21 mouse cellular contexts compared by ENCODE assay signal in genomic region chr10:25257466-25257865, GRCm38 (mm10). TPM values are rescaled to one million over a fixed set of nuclear protein-coding genes. Genes with fewer than 3 reads are reported as not detected.
DNase-seq lines count a peak whose midpoint lies in the region; ATAC-seq lines count a peak whose summit lies in the region.
"Had no signal": no experiment of that assay in that cellular context is flagged by ENCODE, and none has a peak within 500 bp of the region (broad histone marks: within the 10 kb centered on the region; RNA-seq: fewer than 3 reads in every experiment).

No protein-coding gene starts in this region.

- no peaks in the 10 kb centered on the region for H3K9me3 ChIP-seq in kidney, embryonic 16.5 days (ENCODE audit: low read length)
- no peaks in the 10 kb centered on the region for H3K9me3 ChIP-seq in midbrain, embryonic 11.5 days (ENCODE audit: control insufficient read depth, low read length)
- no peaks in the 10 kb centered on the region for H3K9me3 ChIP-seq in midbrain, embryonic 14.5 days (ENCODE audit: control insufficient read depth, low read length)
- no peaks in the 10 kb centered on the region for H3K9me3 ChIP-seq in hindbrain, embryonic 13.5 days
- H3K9me3 ChIP-seq: embryonic facial prominence, embryonic 10.5 days; forebrain, embryonic 10.5 days; heart, embryonic 15.5 days; hindbrain, embryonic 10.5 days; hindbrain, embryonic 15.5 days had no signal

- no peak overlapping the region for H3K9ac ChIP-seq in kidney, embryonic 16.5 days (replicated peaks; ENCODE audit: low read length)
- H3K9ac ChIP-seq in midbrain, embryonic 11.5 days (ENCODE audit: low read length): no peak overlapping the region
- H3K9ac ChIP-seq in midbrain, embryonic 14.5 days (replicated peaks; ENCODE audit: low read length): no peak overlapping the region
- no peak overlapping the region for H3K9ac ChIP-seq in hindbrain, embryonic 13.5 days
- H3K9ac ChIP-seq: heart, embryonic 15.5 days; hindbrain, embryonic 15.5 days had no signal

- no peak overlapping the region for H3K4me2 ChIP-seq in kidney, embryonic 16.5 days (replicated peaks; ENCODE audit: low read depth, low read length)
- no peak overlapping the region for H3K4me2 ChIP-seq in midbrain, embryonic 11.5 days
- no peak overlapping the region for H3K4me2 ChIP-seq in midbrain, embryonic 14.5 days (ENCODE audit: low read length)
- no peak overlapping the region for H3K4me2 ChIP-seq in hindbrain, embryonic 13.5 days
- H3K4me2 ChIP-seq: heart, embryonic 11.5 days; heart, embryonic 15.5 days; hindbrain, embryonic 15.5 days had no signal

- 0 out of 2 replicates have a peak, but pooled peaks cover 3% of the 10 kb centered on the region for H3K4me1 ChIP-seq in kidney, embryonic 16.5 days (ENCODE audit: insufficient read depth, low read length)
- H3K4me1 ChIP-seq in midbrain, embryonic 11.5 days (ENCODE audit: control insufficient read depth, insufficient read depth, low read length): no peaks in the 10 kb centered on the region
- no peaks in the 10 kb centered on the region for H3K4me1 ChIP-seq in midbrain, embryonic 14.5 days (ENCODE audit: control insufficient read depth, insufficient read depth, low read length)
- no peaks in the 10 kb centered on the region; the same call in 1 of the 2 replicates for H3K4me1 ChIP-seq in hindbrain, embryonic 13.5 days (replicated peaks)
- H3K4me1 ChIP-seq: heart, embryonic 15.5 days had no signal

- 0 out of 2 replicates have a peak overlapping the region, but pooled peaks have one; percentile 7 for H3K27ac ChIP-seq in kidney, embryonic 16.5 days (ENCODE audit: low read length)
- H3K27ac ChIP-seq in midbrain, embryonic 11.5 days (ENCODE audit: low read depth, low read length): no peak overlapping the region
- no peak overlapping the region for H3K27ac ChIP-seq in midbrain, embryonic 14.5 days (replicated peaks; ENCODE audit: low read depth, low read length)
- no peak overlapping the region for H3K27ac ChIP-seq in hindbrain, embryonic 13.5 days
- H3K27ac ChIP-seq: embryonic facial prominence, embryonic 10.5 days; forebrain, embryonic 10.5 days; gastrocnemius, adult 2 months; heart, adult 2 months; heart, embryonic 15.5 days; hindbrain, embryonic 10.5 days; hindbrain, embryonic 15.5 days had no signal

- DNase-seq in kidney, adult 8-10 months: no peak
- DNase-seq in midbrain, embryonic 11.5 days (ENCODE audit: low spot score, missing footprints): peak; percentile 45
- no peak for DNase-seq in midbrain, embryonic 14.5 days
- DNase-seq in kidney, postnatal 36 days: peak; percentile 22 to 44
- DNase-seq: adrenal gland, adult 2 months; adrenal gland, postnatal 25 days; cerebellum, adult 2 months; cerebellum, postnatal 10 days; gastrocnemius, adult 2 months; heart, adult 2 months; heart, postnatal 14 days had no signal

- 43% methylated on average over 5 of the region's 5 CpGs for WGBS in kidney, embryonic 16.5 days
- 82% methylated on average over 5 of the region's 5 CpGs for WGBS in midbrain, embryonic 11.5 days
- whole genome bisulfite sequencing in midbrain, embryonic 14.5 days: 96% methylated on average over 5 of the region's 5 CpGs
- WGBS in hindbrain, embryonic 13.5 days: 71% methylated on average over 5 of the region's 5 CpGs

- no peak for ATAC-seq in kidney, embryonic 16.5 days (ENCODE audit: low FRiP score, low TSS enrichment)
- ATAC-seq in midbrain, embryonic 11.5 days (ENCODE audit: low FRiP score): no peak
- no peak for ATAC-seq in midbrain, embryonic 14.5 days (ENCODE audit: low FRiP score, low TSS enrichment)
- no peak for ATAC-seq in hindbrain, embryonic 13.5 days (ENCODE audit: low FRiP score)
- ATAC-seq: forebrain, embryonic 14.5 days had no signal

- H3K27me3 ChIP-seq in kidney, embryonic 16.5 days (ENCODE audit: insufficient read depth, low read length): no peaks in the 10 kb centered on the region
- H3K27me3 ChIP-seq in midbrain, embryonic 11.5 days (ENCODE audit: control insufficient read depth, insufficient read depth, low read length): no peaks in the 10 kb centered on the region
- H3K27me3 ChIP-seq in midbrain, embryonic 14.5 days (ENCODE audit: control insufficient read depth, insufficient read depth, low read length): no peaks in the 10 kb centered on the region
- H3K27me3 ChIP-seq in hindbrain, embryonic 13.5 days: no peaks in the 10 kb centered on the region
- H3K27me3 ChIP-seq: heart, embryonic 15.5 days; hindbrain, embryonic 15.5 days had no signal

- H3K36me3 ChIP-seq in kidney, embryonic 16.5 days (ENCODE audit: insufficient read depth, low read length): no peaks in the 10 kb centered on the region
- no peaks in the 10 kb centered on the region for H3K36me3 ChIP-seq in midbrain, embryonic 11.5 days (ENCODE audit: control insufficient read depth, insufficient read depth, low read length)
- no peaks in the 10 kb centered on the region for H3K36me3 ChIP-seq in midbrain, embryonic 14.5 days (ENCODE audit: control insufficient read depth, insufficient read depth, low read length)
- no peaks in the 10 kb centered on the region for H3K36me3 ChIP-seq in hindbrain, embryonic 13.5 days
- H3K36me3 ChIP-seq: embryonic facial prominence, embryonic 10.5 days; forebrain, embryonic 10.5 days; heart, embryonic 15.5 days; hindbrain, embryonic 10.5 days; hindbrain, embryonic 15.5 days had no signal

- no peak overlapping the region for H3K4me3 ChIP-seq in kidney, embryonic 16.5 days (ENCODE audit: low read length)
- no peak overlapping the region for H3K4me3 ChIP-seq in midbrain, embryonic 11.5 days (ENCODE audit: low read depth, low read length)
- H3K4me3 ChIP-seq in midbrain, embryonic 14.5 days (replicated peaks; ENCODE audit: low read depth, low read length): no peak overlapping the region
- no peak overlapping the region for H3K4me3 ChIP-seq in hindbrain, embryonic 13.5 days
- H3K4me3 ChIP-seq: embryonic facial prominence, embryonic 10.5 days; erythroblast, embryonic 14.5 days; forebrain, embryonic 10.5 days; gastrocnemius, adult 2 months; heart, adult 2 months; heart, embryonic 15.5 days; hindbrain, embryonic 10.5 days; hindbrain, embryonic 15.5 days had no signal

RNA-seq across cellular contexts. Expression of gene Akap7, which starts 50.2 kb away (rescaled TPM):
- polyA plus RNA-seq in kidney, embryonic 16.5 days (2015; fragmentation: Nextera tagmentation; extraction: Ambion mirVana): 12.6 and 18.9 TPM in 2 replicates
- polyA plus RNA-seq in midbrain, embryonic 11.5 days (2014; fragmentation: Nextera tagmentation; extraction: Ambion mirVana): 20.5 and 22.1 TPM in 2 replicates
- 35.1 and 46.1 TPM in 2 replicates for polyA plus RNA-seq in midbrain, embryonic 14.5 days (2014; fragmentation: Nextera tagmentation; extraction: Ambion mirVana)
- 28.1 and 31.5 TPM in 2 replicates for polyA plus RNA-seq in hindbrain, embryonic 13.5 days (2015; fragmentation: Nextera tagmentation; extraction: Ambion mirVana)

Comparison
In these comparisons a context has a peak if more than half of its experiments do, and no peak if none do; other contexts are left out.
1. DNase-seq: peak in midbrain, embryonic 11.5 days (single experiment) and kidney, postnatal 36 days (2 of 2); none in kidney, adult 8-10 months (0 of 2) and midbrain, embryonic 14.5 days (single experiment).